Mouse (Mus musculus) intestine, embryonic 15.5 days (tissue): ENCODE measurements around the gene Anxa6. TPM values are rescaled to one million over a fixed set of nuclear protein-coding genes. Genes with fewer than 3 reads are reported as not detected.

Experiments used
- ATAC-seq: fragments of 200-750 bp; cut with Nextera tagmentation; 2 replicates; pipeline ENCODE4 v1.8.0; 2017; ENCODE audit warnings: moderate TSS enrichment, moderate library complexity
- H3K27ac ChIP-seq: fragments of 300-500 bp; sonication (generic); 2 replicates; pipeline ENCODE4 v1.5.1; 2015; ENCODE audit warnings: mild to moderate bottlenecking, inconsistent platforms
- H3K27me3 ChIP-seq: fragments of 300-500 bp; sonication (generic); replicated peaks from 2 replicates; pipeline ENCODE4 v1.6.1; 2015; ENCODE audit warnings: inconsistent platforms
- H3K36me3 ChIP-seq: fragments of 300-500 bp; sonication (generic); 2 replicates; pipeline ENCODE4 v1.6.1; 2015; ENCODE audit warnings: inconsistent platforms
- H3K4me1 ChIP-seq: fragments of 300-500 bp; sonication (generic); replicated peaks from 2 replicates; pipeline ENCODE4 v1.6.1; 2015; ENCODE audit warnings: inconsistent platforms
- H3K4me2 ChIP-seq: fragments of 300-500 bp; sonication (generic); replicated peaks from 2 replicates; pipeline ENCODE4 v1.6.1; 2015; ENCODE audit warnings: mild to moderate bottlenecking, inconsistent platforms
- H3K4me3 ChIP-seq: fragments of 300-500 bp; sonication (generic); replicated peaks from 2 replicates; pipeline ENCODE4 v1.5.1; 2015; ENCODE audit warnings: inconsistent platforms
- H3K9ac ChIP-seq: fragments of 300-500 bp; sonication (generic); 2 replicates; pipeline ENCODE4 v1.6.1; 2015; ENCODE audit warnings: inconsistent platforms
- H3K9me3 ChIP-seq: fragments of 300-500 bp; sonication (generic); 2 replicates; pipeline ENCODE4 v1.6.1; 2016; ENCODE audit warnings: inconsistent platforms
- WGBS: fragments of 180-500 bp; shearing (Covaris S2); methylation state at CpG from one replicate; pipeline ENCODE4 v1.1.7; 2015; 5-methylcytosine and 5-hydroxymethylcytosine counted together
- polyA plus RNA-seq: library from polyadenylated mRNA; unstranded; fragments of >200 nt; fragmentation: Nextera tagmentation; extraction: Ambion mirVana; gene quantifications from 2 replicates; pipeline ENCODE4 v1.2.1, GENCODE M21; 2015

Anxa6 gene
- polyA plus RNA-seq, result 261 and 262 TPM in 2 replicates

GRCm38 (mm10) chr11:55033040-55033660 lies at the start of gene Anxa6:
Anxa6 (minus strand) TSS chr11:55033445.
- under 1% methylated on average over 41 of the region's 41 CpGs for WGBS
- H3K36me3 ChIP-seq, result no peaks in the 10 kb centered on the region
- H3K27me3 ChIP-seq, result no peaks in the 10 kb centered on the region
- H3K9me3 ChIP-seq, result no peaks in the 10 kb centered on the region
- peak within 1 kb of the TSS; percentile 61 for H3K9ac ChIP-seq
- H3K4me1 ChIP-seq, result peaks cover 33% of the 10 kb centered on the region
- peak within 1 kb of the TSS; percentile 95 for H3K27ac ChIP-seq
- peak within 1 kb of the TSS; percentile 57 for H3K4me3 ChIP-seq
- H3K4me2 ChIP-seq, result peak within 1 kb of the TSS; percentile 82
- peak; percentile 93 for ATAC-seq

GRCm38 (mm10) chr11:55081206-55081605 lies 48.0 kb upstream of the Anxa6 start:
- ATAC-seq, result no peak
- Histone ChIP-seq H3K27ac (no peak overlapping the region), H3K27me3 (no peaks in the 10 kb centered on the region), H3K4me3 (no peak overlapping the region), H3K4me1 (peaks cover 5% of the 10 kb centered on the region), H3K9ac (no peak overlapping the region), H3K4me2 (no peak overlapping the region), H3K9me3 (no peaks in the 10 kb centered on the region), H3K36me3 (no peaks in the 10 kb centered on the region)
- 85% methylated on average over 9 of the region's 9 CpGs for WGBS

- Histone ChIP-seq H3K27ac (no peak overlapping the region), H3K4me2 (no peak overlapping the region), H3K36me3 (no peaks in the 10 kb centered on the region), H3K4me1 (peaks cover 5% of the 10 kb centered on the region), H3K9ac (no peak overlapping the region), H3K4me3 (no peak overlapping the region), H3K27me3 (no peaks in the 10 kb centered on the region), H3K9me3 (no peaks in the 10 kb centered on the region)
- 92% methylated on average over 4 of the region's 4 CpGs for WGBS
- no peak for ATAC-seq
Measured at GRCm38 (mm10) chr11:55079180-55079579, 45.9 kb upstream of the Anxa6 start.

- Histone ChIP-seq H3K27me3 (no peaks in the 10 kb centered on the region), H3K36me3 (no peaks in the 10 kb centered on the region), H3K4me1 (peaks cover 5% of the 10 kb centered on the region), H3K27ac (no peak overlapping the region), H3K9ac (no peak overlapping the region), H3K9me3 (no peaks in the 10 kb centered on the region), H3K4me3 (no peak overlapping the region), H3K4me2 (peak overlapping the region; percentile 96)
- 61% methylated on average over 3 of the region's 3 CpGs for WGBS
- no peak for ATAC-seq
Measured at GRCm38 (mm10) chr11:55078502-55078901, 45.3 kb upstream of the Anxa6 start.

GRCm38 (mm10) chr11:55077331-55078231 lies 44.3 kb upstream of the Anxa6 start, which contains the start of gene Ccdc69:
Ccdc69 (minus strand) TSS chr11:55078131.
- Histone ChIP-seq H3K4me2 (peak within 1 kb of the TSS; percentile 96), H3K27me3 (no peaks in the 10 kb centered on the region), H3K9me3 (no peaks in the 10 kb centered on the region), H3K4me3 (peak within 1 kb of the TSS; percentile 49), H3K36me3 (no peaks in the 10 kb centered on the region), H3K27ac (peak within 1 kb of the TSS; percentile 29; the same call in 1 of the 2 replicates), H3K9ac (peak within 1 kb of the TSS; percentile 48), H3K4me1 (peaks cover 5% of the 10 kb centered on the region)
- under 1% methylated on average over 50 of the region's 50 CpGs for WGBS
- ATAC-seq, result peak; percentile 90

- Histone ChIP-seq H3K36me3 (no peaks in the 10 kb centered on the region), H3K9ac (no peak overlapping the region), H3K4me3 (no peak overlapping the region), H3K27ac (no peak overlapping the region), H3K4me2 (no peak overlapping the region), H3K27me3 (no peaks in the 10 kb centered on the region), H3K9me3 (no peaks in the 10 kb centered on the region), H3K4me1 (peaks cover 5% of the 10 kb centered on the region)
- WGBS, result 88% methylated on average over 5 of the region's 5 CpGs
- ATAC-seq, result no peak
Measured at GRCm38 (mm10) chr11:55076234-55076633, 43.0 kb upstream of the Anxa6 start.

GRCm38 (mm10) chr11:55075602-55076001 lies 42.4 kb upstream of the Anxa6 start:
- no peak overlapping the region for H3K9ac ChIP-seq
- no peak overlapping the region for H3K4me3 ChIP-seq
- peaks cover 5% of the 10 kb centered on the region for H3K4me1 ChIP-seq
- WGBS, result 65% methylated on average over 2 of the region's 2 CpGs
- H3K36me3 ChIP-seq, result no peaks in the 10 kb centered on the region
- no peak for ATAC-seq
- H3K4me2 ChIP-seq, result no peak overlapping the region
- H3K27ac ChIP-seq, result no peak overlapping the region
- no peaks in the 10 kb centered on the region for H3K9me3 ChIP-seq
- H3K27me3 ChIP-seq, result no peaks in the 10 kb centered on the region

- no peak overlapping the region for H3K4me2 ChIP-seq
- H3K36me3 ChIP-seq, result no peaks in the 10 kb centered on the region
- no peak for ATAC-seq
- H3K27me3 ChIP-seq, result no peaks in the 10 kb centered on the region
- H3K4me1 ChIP-seq, result peaks cover 7% of the 10 kb centered on the region
- 67% methylated on average over 10 of the region's 10 CpGs for WGBS
- H3K4me3 ChIP-seq, result no peak overlapping the region
- H3K9ac ChIP-seq, result no peak overlapping the region
- no peak overlapping the region for H3K27ac ChIP-seq
- no peaks in the 10 kb centered on the region for H3K9me3 ChIP-seq
Measured at GRCm38 (mm10) chr11:55073191-55073590, 39.9 kb upstream of the Anxa6 start.

- Histone ChIP-seq H3K27me3 (no peaks in the 10 kb centered on the region), H3K36me3 (no peaks in the 10 kb centered on the region), H3K4me2 (no peak overlapping the region), H3K4me3 (no peak overlapping the region), H3K4me1 (peaks cover 6% of the 10 kb centered on the region), H3K9ac (no peak overlapping the region), H3K9me3 (no peaks in the 10 kb centered on the region), H3K27ac (no peak overlapping the region)
- 80% methylated on average over 8 of the region's 8 CpGs for WGBS
- ATAC-seq, result no peak
Measured at GRCm38 (mm10) chr11:55072467-55072866, 39.2 kb upstream of the Anxa6 start.

GRCm38 (mm10) chr11:55071344-55071743 lies 38.1 kb upstream of the Anxa6 start:
- H3K27ac ChIP-seq, result no peak overlapping the region
- H3K4me3 ChIP-seq, result no peak overlapping the region
- no peaks in the 10 kb centered on the region for H3K27me3 ChIP-seq
- H3K9me3 ChIP-seq, result no peaks in the 10 kb centered on the region
- no peak overlapping the region for H3K9ac ChIP-seq
- ATAC-seq, result no peak
- WGBS, result 87% methylated on average over 5 of the region's 5 CpGs
- no peaks in the 10 kb centered on the region for H3K36me3 ChIP-seq
- 0 out of 2 replicates have a peak, but pooled peaks cover 2% of the 10 kb centered on the region for H3K4me1 ChIP-seq
- H3K4me2 ChIP-seq, result no peak overlapping the region

- no peak overlapping the region for H3K4me3 ChIP-seq
- no peaks in the 10 kb centered on the region for H3K9me3 ChIP-seq
- 36% methylated on average over 2 of the region's 2 CpGs for WGBS
- H3K9ac ChIP-seq, result no peak overlapping the region
- H3K36me3 ChIP-seq, result no peaks in the 10 kb centered on the region
- H3K27ac ChIP-seq, result no peak overlapping the region
- H3K4me1 ChIP-seq, result 0 out of 2 replicates have a peak, but pooled peaks cover 2% of the 10 kb centered on the region
- no peak overlapping the region for H3K4me2 ChIP-seq
- ATAC-seq, result no peak
- no peaks in the 10 kb centered on the region for H3K27me3 ChIP-seq
Measured at GRCm38 (mm10) chr11:55069023-55069422, 35.8 kb upstream of the Anxa6 start.

- H3K27me3 ChIP-seq, result no peaks in the 10 kb centered on the region
- ATAC-seq, result no peak
- WGBS, result 58% methylated on average over 4 of the region's 4 CpGs
- H3K4me1 ChIP-seq, result 0 out of 2 replicates have a peak, but pooled peaks cover 2% of the 10 kb centered on the region
- no peaks in the 10 kb centered on the region for H3K36me3 ChIP-seq
- H3K9me3 ChIP-seq, result no peaks in the 10 kb centered on the region
- H3K4me3 ChIP-seq, result no peak overlapping the region
- H3K4me2 ChIP-seq, result no peak overlapping the region
- H3K9ac ChIP-seq, result no peak overlapping the region
- H3K27ac ChIP-seq, result no peak overlapping the region
Measured at GRCm38 (mm10) chr11:55066921-55067320, 33.7 kb upstream of the Anxa6 start.
